Mouse (Mus musculus): ENCODE measurements at regions not wholly inside any gene's neighbourhood (a gene's known extent, or its start where the extent isn't known, plus 50 kb on each side); places are given as distances from the start of the nearest gene placed in this dataset.

- no peak for DNase-seq
Measured at GRCm38 (mm10) chr13:39774554-39774953, 586.7 kb downstream of the Ofcc1 start.

- DNase-seq, result no peak
Measured at GRCm38 (mm10) chr13:39774111-39774510, 587.1 kb downstream of the Ofcc1 start.

DNA sequence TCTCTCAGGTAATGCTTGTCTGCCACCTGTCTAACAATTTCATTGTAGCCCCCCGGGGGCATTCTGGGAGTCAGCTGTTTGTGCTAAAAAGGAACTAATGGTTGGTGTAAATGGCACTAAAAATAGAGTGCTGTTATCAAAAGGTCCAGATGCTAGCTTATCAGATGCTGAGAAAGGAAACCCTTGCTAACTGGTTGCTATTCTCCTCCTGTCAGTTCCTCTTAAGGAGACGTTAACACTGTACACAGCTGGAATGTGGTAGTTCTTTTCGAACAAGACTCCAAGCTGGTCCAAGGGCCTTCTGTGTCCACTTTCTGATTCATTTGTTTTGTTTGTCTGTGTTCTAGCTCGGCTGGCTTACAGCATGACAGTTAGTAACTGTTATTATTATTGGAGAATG is 592.0 kb downstream of the Ofcc1 start:
- no peak for DNase-seq

DNA sequence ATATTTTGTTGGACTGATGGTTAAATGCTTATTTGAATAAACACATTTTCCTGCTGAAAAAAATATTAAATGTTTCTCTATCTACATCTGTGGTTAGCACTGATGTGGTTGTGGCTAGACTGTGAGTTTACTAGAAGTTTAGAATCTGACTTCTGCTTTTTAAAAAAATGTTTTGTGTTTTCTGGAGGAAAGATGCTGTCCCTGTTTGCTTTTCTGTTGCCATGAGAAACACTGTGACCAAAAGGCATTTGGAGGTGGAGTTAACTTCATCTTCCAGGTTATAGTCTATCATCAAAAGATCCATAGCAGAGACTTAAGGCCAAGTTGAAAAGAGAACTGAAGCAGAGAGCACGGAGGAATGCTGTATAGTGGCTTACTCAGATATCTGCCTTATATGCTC is 594.4 kb downstream of the Ofcc1 start:
- no peak for DNase-seq
